Mouse (Mus musculus) fat pad, adult 2 months (tissue): ENCODE results near the gene Fam161a.

ENCODE experiments used
- DNase-seq: peaks from one replicate; pipeline ENCODE4 v3.0.0-alpha.2; 2011; ENCODE audit warnings: low read depth, low spot score; ENCODE audit errors: extremely low read depth

The Fam161a gene

GRCm38 (mm10) chr11:23007481-23008180 lies at the start of gene Fam161a:
TSS of gene Fam161a (plus strand) at chr11:23007531.
- peak; percentile 56 for DNase-seq

GRCm38 (mm10) chr11:22957791-22958374 lies 49.4 kb upstream of the Fam161a start:
- no peak for DNase-seq

- DNase-seq = no peak
These were observed 45.2 kb upstream of the Fam161a start for GRCm38 (mm10) chr11:22962101-22962500.

GRCm38 (mm10) chr11:22964401-22964800 lies 42.9 kb upstream of the Fam161a start:
- DNase-seq = no peak

- DNase-seq = no peak
These were observed 41.8 kb upstream of the Fam161a start for GRCm38 (mm10) chr11:22965503-22965902.

- DNase-seq = no peak
These were observed 37.8 kb upstream of the Fam161a start for GRCm38 (mm10) chr11:22969486-22969885.

- DNase-seq = no peak
These were observed 36.8 kb upstream of the Fam161a start for GRCm38 (mm10) chr11:22970546-22970945.

GRCm38 (mm10) chr11:22971835-22972709 lies 35.3 kb upstream of the Fam161a start, which contains the start of gene Zrsr1:
TSS of gene Zrsr1 (plus strand) at chr11:22972005.
- no peak for DNase-seq

GRCm38 (mm10) chr11:22972746-22973526 lies 34.4 kb upstream of the Fam161a start:
- peak; percentile 34 for DNase-seq

- no peak for DNase-seq
These were observed 33.7 kb upstream of the Fam161a start for GRCm38 (mm10) chr11:22973599-22973998.

GRCm38 (mm10) chr11:22978215-22978614 lies 29.1 kb upstream of the Fam161a start:
- DNase-seq = no peak

GRCm38 (mm10) chr11:22978711-22979110 lies 28.6 kb upstream of the Fam161a start:
- no peak for DNase-seq

GRCm38 (mm10) chr11:22979221-22979620 lies 28.1 kb upstream of the Fam161a start:
- DNase-seq = no peak

- no peak for DNase-seq
These were observed 26.3 kb upstream of the Fam161a start for GRCm38 (mm10) chr11:22981041-22981440.

- DNase-seq = no peak
These were observed 25.8 kb upstream of the Fam161a start for GRCm38 (mm10) chr11:22981543-22981950.

GRCm38 (mm10) chr11:22981984-22982757 lies 25.2 kb upstream of the Fam161a start, which contains the start of the genes Gm28048 and Commd1:
TSS of gene Gm28048 (minus strand) at chr11:22982090.
TSS of gene Commd1 (minus strand) at chr11:22982382.
- peak; percentile 30 for DNase-seq

- no peak for DNase-seq
These were observed 24.5 kb upstream of the Fam161a start for GRCm38 (mm10) chr11:22982846-22983245.

- no peak for DNase-seq
These were observed 21.8 kb upstream of the Fam161a start for GRCm38 (mm10) chr11:22985510-22985909.

GRCm38 (mm10) chr11:22987357-22987756 lies 20.0 kb upstream of the Fam161a start:
- DNase-seq = no peak

- DNase-seq = no peak
These were observed 17.5 kb upstream of the Fam161a start for GRCm38 (mm10) chr11:22989786-22990185.
